Mouse (Mus musculus): ENCODE measurements at regions not wholly inside any gene's neighbourhood (a gene's known extent, or its start where the extent isn't known, plus 50 kb on each side); places are given as distances from the start of the nearest gene placed in this dataset.

- 60% methylated on average over 1 of the region's 1 CpGs for WGBS
- Histone ChIP-seq H3K4me1 (peaks cover 8% of the 10 kb centered on the region), H3K4me3 (no peak overlapping the region), H3K36me3 (no peaks in the 10 kb centered on the region), H3K27me3 (replicated peaks) (no peaks in the 10 kb centered on the region), H3K4me2 (replicated peaks) (no peak overlapping the region), H3K9me3 (no peaks in the 10 kb centered on the region), H3K9ac (no peak overlapping the region), H3K27ac (no peak overlapping the region)
- no peak for ATAC-seq (ENCODE audit: low FRiP score, low read depth)
These were observed 329.0 kb upstream of the Zfp462 start for GRCm38 (mm10) chr4:54615886-54616285.

- no peak overlapping the region for H3K9ac ChIP-seq
- no peak overlapping the region for H3K4me2 ChIP-seq (replicated peaks)
- no peaks in the 10 kb centered on the region for H3K4me1 ChIP-seq
- no peak overlapping the region for H3K27ac ChIP-seq
- H3K9me3 ChIP-seq: 0 out of 2 replicates have a peak, but pooled peaks cover 3% of the 10 kb centered on the region
- peak; percentile 71 for ATAC-seq (ENCODE audit: low FRiP score, low read depth)
- no peaks in the 10 kb centered on the region for H3K36me3 ChIP-seq
- no peaks in the 10 kb centered on the region for H3K27me3 ChIP-seq (replicated peaks)
- WGBS: 66% methylated on average over 20 of the region's 20 CpGs
- no peak overlapping the region for H3K4me3 ChIP-seq
These were observed 320.6 kb upstream of the Zfp462 start for GRCm38 (mm10) chr4:54624024-54624873.

DNA sequence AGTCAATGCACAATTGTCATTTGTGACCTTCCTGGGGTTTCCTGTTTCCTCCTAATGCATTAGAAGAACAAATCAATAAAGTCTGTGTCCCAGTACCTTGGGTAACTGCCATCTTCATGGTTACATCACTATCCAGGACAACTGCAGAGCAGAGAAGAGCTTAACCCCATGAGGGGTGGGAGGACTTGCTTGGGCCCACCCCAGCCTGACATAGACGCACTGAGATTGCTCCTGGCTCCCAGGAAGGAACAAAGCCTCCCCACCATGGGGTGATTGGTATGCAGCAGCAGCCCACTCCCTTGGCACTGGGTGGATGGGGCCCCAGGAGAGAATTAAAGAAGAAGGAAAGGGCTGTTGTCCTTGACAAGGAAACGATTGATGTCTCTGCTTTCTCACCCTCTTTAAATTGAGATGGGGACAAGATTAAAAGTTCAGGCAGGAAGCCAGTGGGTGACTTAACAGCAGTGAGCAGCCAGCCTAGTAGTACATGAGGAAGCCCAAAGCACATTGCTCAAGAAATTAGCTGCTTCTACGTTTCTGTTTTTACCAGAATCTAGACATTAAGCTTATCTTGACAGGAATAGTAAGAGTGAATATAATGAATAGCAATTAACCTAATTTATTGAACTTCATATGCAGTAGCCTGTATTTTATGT, 307.7 kb upstream of the Zfp462 start:
- peak; percentile 86; the same call in 1 of the 2 replicates for ATAC-seq (ENCODE audit: low FRiP score, low read depth)
- Histone ChIP-seq H3K4me3 (no peak overlapping the region), H3K4me1 (no peaks in the 10 kb centered on the region), H3K27ac (no peak overlapping the region), H3K9me3 (no peaks in the 10 kb centered on the region), H3K36me3 (no peaks in the 10 kb centered on the region), H3K4me2 (replicated peaks) (no peak overlapping the region), H3K9ac (no peak overlapping the region), H3K27me3 (replicated peaks) (no peaks in the 10 kb centered on the region)
- 21% methylated on average over 3 of the region's 3 CpGs for WGBS

- WGBS: 79% methylated on average over 11 of the region's 11 CpGs
- no peak overlapping the region for H3K27ac ChIP-seq
- H3K9me3 ChIP-seq: no peaks in the 10 kb centered on the region
- no peaks in the 10 kb centered on the region for H3K4me1 ChIP-seq
- no peaks in the 10 kb centered on the region for H3K36me3 ChIP-seq
- H3K9ac ChIP-seq: no peak overlapping the region
- H3K4me3 ChIP-seq: no peak overlapping the region
- no peaks in the 10 kb centered on the region for H3K27me3 ChIP-seq (replicated peaks)
- no peak overlapping the region for H3K4me2 ChIP-seq (replicated peaks)
- ATAC-seq (ENCODE audit: low FRiP score, low read depth): no peak
These were observed 298.8 kb upstream of the Zfp462 start for GRCm38 (mm10) chr4:54646033-54646432.

DNA sequence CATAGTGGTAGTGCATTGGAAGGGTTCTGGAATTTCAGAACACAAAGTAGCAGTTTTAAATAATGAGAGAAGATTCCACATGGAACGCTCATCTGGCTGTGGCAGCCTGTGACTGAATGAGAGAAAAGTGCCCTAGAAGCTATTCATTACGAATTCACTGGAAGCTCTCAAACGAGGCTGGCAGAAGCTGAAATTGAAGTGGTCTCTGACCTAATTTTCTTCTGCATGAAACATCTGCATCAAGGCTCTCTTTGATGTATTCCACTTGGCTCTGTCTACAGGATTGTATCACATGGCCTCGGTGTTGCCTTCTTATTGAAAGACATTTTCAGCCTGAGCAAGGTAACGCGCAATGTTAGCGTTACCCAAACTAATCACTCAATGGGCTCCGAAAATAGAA, 298.4 kb upstream of the Zfp462 start:
- no peak overlapping the region for H3K4me3 ChIP-seq
- no peak overlapping the region for H3K27ac ChIP-seq
- H3K36me3 ChIP-seq: no peaks in the 10 kb centered on the region
- H3K9me3 ChIP-seq: no peaks in the 10 kb centered on the region
- peaks cover 3% of the 10 kb centered on the region for H3K4me1 ChIP-seq
- WGBS: 71% methylated on average over 8 of the region's 8 CpGs
- no peak overlapping the region for H3K4me2 ChIP-seq (replicated peaks)
- H3K27me3 ChIP-seq (replicated peaks): no peaks in the 10 kb centered on the region
- H3K9ac ChIP-seq: no peak overlapping the region
- no peak for ATAC-seq (ENCODE audit: low FRiP score, low read depth)

- Histone ChIP-seq H3K27me3 (replicated peaks) (no peaks in the 10 kb centered on the region), H3K4me2 (replicated peaks) (no peak overlapping the region), H3K27ac (no peak overlapping the region), H3K9ac (no peak overlapping the region), H3K9me3 (no peaks in the 10 kb centered on the region), H3K4me3 (no peak overlapping the region), H3K36me3 (no peaks in the 10 kb centered on the region), H3K4me1 (peaks cover 17% of the 10 kb centered on the region)
- no peak for ATAC-seq (ENCODE audit: low FRiP score, low read depth)
- 91% methylated on average over 4 of the region's 4 CpGs for WGBS
These were observed 296.6 kb upstream of the Zfp462 start for GRCm38 (mm10) chr4:54648254-54648653.

- no peak for ATAC-seq (ENCODE audit: low FRiP score, low read depth)
- no peaks in the 10 kb centered on the region for H3K36me3 ChIP-seq
- H3K4me2 ChIP-seq (replicated peaks): peak overlapping the region; percentile 37
- H3K9me3 ChIP-seq: no peaks in the 10 kb centered on the region
- H3K27me3 ChIP-seq (replicated peaks): no peaks in the 10 kb centered on the region
- no peak overlapping the region for H3K4me3 ChIP-seq
- H3K4me1 ChIP-seq: peaks cover 26% of the 10 kb centered on the region
- H3K9ac ChIP-seq: no peak overlapping the region
- peak overlapping the region; percentile 88 for H3K27ac ChIP-seq
These were observed 293.2 kb upstream of the Zfp462 start for GRCm38 (mm10) chr4:54651646-54652110.

DNA sequence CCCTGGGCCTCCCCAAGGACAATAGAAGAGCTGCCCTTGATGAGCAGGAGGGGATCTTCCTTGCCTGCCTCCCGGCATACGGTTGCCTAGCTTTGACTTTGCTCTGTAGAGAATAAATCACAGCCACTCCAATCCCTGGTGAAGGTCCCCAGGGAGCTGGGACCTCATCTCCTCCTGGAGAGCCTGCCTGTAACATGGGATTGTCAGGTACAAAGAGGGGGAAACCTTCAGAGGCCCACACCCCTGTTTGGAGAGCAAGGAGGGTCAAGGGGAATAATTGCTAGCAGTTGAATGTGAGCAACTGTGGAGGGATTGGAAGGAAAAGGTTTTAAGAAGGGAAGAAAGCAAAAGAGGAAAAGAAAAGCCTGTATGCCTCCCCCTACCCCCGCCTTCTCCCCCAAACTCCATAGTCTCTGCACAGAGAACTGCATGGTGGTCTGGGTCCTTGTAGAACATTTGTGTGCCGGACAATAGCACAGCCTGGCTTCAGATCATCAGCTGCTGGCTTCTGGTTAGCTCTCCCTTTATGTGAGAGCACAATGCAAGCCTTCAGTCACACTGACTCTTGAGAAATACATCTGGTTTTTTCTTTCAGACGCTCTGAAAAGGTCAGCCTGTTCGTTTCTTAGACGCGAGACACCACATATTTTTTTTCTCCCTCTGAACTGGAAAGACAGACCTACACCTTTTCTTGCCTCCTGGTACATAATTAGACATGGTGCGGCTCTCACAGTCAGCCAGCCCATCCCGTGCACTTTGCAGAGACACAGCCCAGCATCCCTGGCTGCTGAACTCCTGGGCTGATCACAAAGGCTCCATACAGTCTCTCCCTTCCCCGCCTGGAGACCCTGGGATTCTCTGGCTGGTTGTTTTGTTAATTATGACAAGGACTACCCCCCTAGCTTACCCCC, 292.5 kb upstream of the Zfp462 start:
- Histone ChIP-seq H3K36me3 (no peaks in the 10 kb centered on the region), H3K27ac (peak overlapping the region; percentile 88), H3K4me2 (replicated peaks) (peak overlapping the region; percentile 37), H3K9me3 (no peaks in the 10 kb centered on the region), H3K4me1 (peaks cover 26% of the 10 kb centered on the region), H3K4me3 (no peak overlapping the region), H3K27me3 (replicated peaks) (no peaks in the 10 kb centered on the region), H3K9ac (no peak overlapping the region; the same call in 1 of the 2 replicates)
- peak; percentile 96 for ATAC-seq (ENCODE audit: low FRiP score, low read depth)
- 15% methylated on average over 11 of the region's 11 CpGs for WGBS

DNA sequence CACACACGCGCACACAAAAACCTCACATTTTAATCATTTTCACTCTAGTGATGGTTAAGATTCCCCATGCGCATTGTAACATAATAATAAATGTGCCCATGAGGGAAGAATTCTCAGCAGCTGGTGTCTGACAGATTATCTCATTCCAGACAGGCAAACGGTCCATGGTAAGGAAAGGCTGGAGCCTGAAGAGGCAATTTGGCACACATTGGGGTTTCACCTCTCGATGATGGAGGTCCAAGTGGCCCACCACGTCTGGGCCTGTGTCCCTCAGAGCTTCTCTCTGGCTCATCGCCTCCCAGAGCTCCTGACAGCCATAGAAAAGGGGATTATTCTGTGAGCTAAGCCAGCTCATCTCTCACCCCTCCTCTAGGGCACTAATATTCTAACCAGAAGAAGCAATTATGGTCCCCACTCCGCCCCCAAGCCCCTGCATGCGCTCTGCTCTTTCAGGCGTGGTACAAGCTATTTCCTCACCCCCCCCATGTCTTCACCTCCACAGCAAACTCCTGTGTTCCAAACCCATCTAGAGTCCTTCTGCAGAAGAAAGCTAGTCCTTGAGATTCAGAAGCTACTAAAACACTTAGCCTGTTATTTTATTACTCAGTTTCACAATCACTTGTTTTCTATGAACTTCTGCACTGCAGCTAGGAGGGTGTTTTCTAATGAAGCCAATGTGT, 291.6 kb upstream of the Zfp462 start:
- H3K9ac ChIP-seq: no peak overlapping the region; the same call in 1 of the 2 replicates
- H3K36me3 ChIP-seq: no peaks in the 10 kb centered on the region
- ATAC-seq (ENCODE audit: low FRiP score, low read depth): peak; percentile 55
- 27% methylated on average over 10 of the region's 10 CpGs for WGBS
- H3K27ac ChIP-seq: peak overlapping the region; percentile 88
- H3K27me3 ChIP-seq (replicated peaks): no peaks in the 10 kb centered on the region
- H3K4me3 ChIP-seq: no peak overlapping the region
- H3K4me2 ChIP-seq (replicated peaks): peak overlapping the region; percentile 37
- H3K4me1 ChIP-seq: peaks cover 26% of the 10 kb centered on the region
- H3K9me3 ChIP-seq: no peaks in the 10 kb centered on the region

All from neural tube, embryonic 12.5 days (tissue).